Mouse (Mus musculus) liver, adult 2 months (tissue): Measurements from ENCODE around the gene Mrps6. TPM values are rescaled to one million over a fixed set of nuclear protein-coding genes. Genes with fewer than 3 reads are reported as not detected.

Experiments
- DNase-seq: peaks from one replicate; pipeline ENCODE4 v3.0.0-alpha.2; 2011; ENCODE audit warnings: low read depth, low spot score; ENCODE audit errors: extremely low read depth
- H3K27ac ChIP-seq: fragments of 200-500 bp; replicated peaks from 2 replicates; pipeline ENCODE4 v1.5.1; 2012; ENCODE audit warnings: low read depth, mild to moderate bottlenecking, control low read depth, inconsistent platforms, low read length; ENCODE audit not compliant: insufficient read depth
- H3K27me3 ChIP-seq: fragments of 200-500 bp; 2 replicates; pipeline ENCODE4 v1.6.1; 2012; ENCODE audit warnings: mild to moderate bottlenecking, moderate library complexity, low read length, inconsistent platforms; ENCODE audit not compliant: control insufficient read depth, insufficient read depth
- H3K36me3 ChIP-seq: fragments of 200-500 bp; 2 replicates; pipeline ENCODE4 v1.6.1; 2012; ENCODE audit warnings: low read length, inconsistent platforms; ENCODE audit not compliant: control insufficient read depth, insufficient read depth
- H3K4me1 ChIP-seq: fragments of 200-500 bp; 2 replicates; pipeline ENCODE4 v1.6.1; 2011; ENCODE audit warnings: low read length; ENCODE audit not compliant: control insufficient read depth, insufficient read depth
- H3K4me3 ChIP-seq: fragments of 200-500 bp; 2 replicates; pipeline ENCODE4 v1.5.1; 2011; ENCODE audit warnings: low read depth, mild to moderate bottlenecking, control low read depth, low read length, moderate library complexity; ENCODE audit not compliant: insufficient read depth
- H3K79me2 ChIP-seq: fragments of 200-500 bp; 2 replicates; pipeline ENCODE4 v1.6.1; 2012; ENCODE audit warnings: inconsistent platforms, mild to moderate bottlenecking, low read length, moderate library complexity; ENCODE audit not compliant: control insufficient read depth, insufficient read depth
- H3K9ac ChIP-seq: fragments of 200-500 bp; 2 replicates; pipeline ENCODE4 v1.6.1; 2012; ENCODE audit warnings: low read depth, mild to moderate bottlenecking, control low read depth, inconsistent platforms, low read length
- CTCF ChIP-seq: fragments of 200-500 bp; IDR thresholded peaks from 2 replicates; pipeline ENCODE4 v1.5.1; 2011; ENCODE audit warnings: low read depth, low read length, control low read depth
- POLR2A ChIP-seq: fragments of 200-500 bp; IDR thresholded peaks from 2 replicates; pipeline ENCODE4 v1.6.1; 2011; ENCODE audit warnings: low read length, control low read depth; ENCODE audit not compliant: insufficient read depth; ENCODE audit errors: extremely low read depth
- WGBS: fragments of 180-500 bp; shearing (Covaris S2); methylation state at CpG from one replicate; pipeline ENCODE4 v1.1.7; 2018; 5-methylcytosine and 5-hydroxymethylcytosine counted together
- polyA plus RNA-seq: library from polyadenylated mRNA; depleted of rRNA; stranded (reverse); fragments of >200 nt; gene quantifications from 2 replicates; pipeline ENCODE4 v1.2.3, GENCODE M21; 2012; rRNA removed
- total RNA-seq: library from RNA; depleted of rRNA; stranded (reverse); fragments of >200 nt; gene quantifications from 2 replicates; pipeline ENCODE4 v1.2.3, GENCODE M21; 2014; rRNA removed

Mrps6 gene
- total and polyA plus RNA-seq, 2 experiments, result 6.1 to 11.7 TPM

DNA sequence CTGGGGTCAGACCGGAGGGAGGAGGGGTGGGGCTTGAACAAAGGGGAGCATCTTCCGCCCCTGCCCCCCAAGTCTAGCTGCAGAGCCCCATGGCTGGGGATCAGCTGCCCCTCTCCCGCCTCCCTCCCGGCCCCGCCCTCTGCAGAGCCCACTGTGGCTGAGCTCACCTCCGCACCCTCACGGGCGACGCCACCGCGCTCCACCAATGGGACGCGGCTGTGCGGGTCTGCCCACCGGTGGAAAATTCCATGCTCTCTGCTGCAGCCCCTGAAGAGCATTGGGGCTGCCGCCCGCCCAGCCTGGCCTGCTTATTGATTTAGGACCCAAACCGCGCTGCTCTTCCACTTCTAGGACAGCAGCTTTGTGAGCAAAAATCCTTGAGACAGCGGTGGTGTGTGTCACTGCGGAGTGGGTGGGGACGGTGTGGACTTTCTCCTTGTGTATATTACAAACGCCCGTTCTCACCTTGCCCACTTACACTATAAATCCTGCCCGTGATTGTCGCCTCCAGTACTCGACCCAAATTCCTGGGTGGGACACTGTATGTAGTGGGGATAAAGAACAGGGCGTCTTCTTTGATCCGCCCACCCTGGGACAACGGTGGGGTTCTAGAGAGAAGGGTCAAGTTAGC lies 100.5 kb downstream of the Mrps6 start:
- WGBS, result 4% methylated on average over 30 of the region's 30 CpGs
- TF ChIP-seq POLR2A (no peak), CTCF (no peak)
- peak; percentile 37 for DNase-seq
- no peaks in the 10 kb centered on the region for H3K36me3 ChIP-seq
- H3K4me1 ChIP-seq, result peaks cover 3% of the 10 kb centered on the region
- no peaks in the 10 kb centered on the region for H3K27me3 ChIP-seq
- H3K4me3 ChIP-seq, result peak overlapping the region; percentile 53
- H3K27ac ChIP-seq, result peak overlapping the region; percentile 61
- H3K9ac ChIP-seq, result peak overlapping the region; percentile 53
- no peaks in the 10 kb centered on the region for H3K79me2 ChIP-seq

DNA sequence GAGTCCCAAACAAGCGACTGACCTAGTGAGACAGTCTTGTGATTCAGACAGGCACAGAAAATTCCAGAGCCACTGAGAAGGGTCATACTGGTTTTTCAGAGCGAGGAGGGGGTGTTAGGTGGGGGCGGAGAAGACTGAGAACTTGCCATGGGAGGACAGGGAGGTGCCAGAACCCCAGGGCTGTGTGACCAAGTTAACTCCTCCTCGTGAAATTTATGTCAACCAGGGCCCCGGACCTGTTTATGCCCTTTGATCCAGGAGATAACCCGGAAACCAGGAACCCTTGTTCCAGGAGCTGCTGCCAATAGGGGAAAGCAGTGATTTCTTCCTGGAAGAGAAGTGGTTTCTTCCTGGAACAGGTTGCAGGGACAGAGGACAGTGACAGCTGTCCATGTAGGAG lies 101.0 kb downstream of the Mrps6 start:
- 11% methylated on average over 6 of the region's 6 CpGs for WGBS
- no peak overlapping the region for H3K4me3 ChIP-seq
- H3K4me1 ChIP-seq, result peaks cover 3% of the 10 kb centered on the region
- TF ChIP-seq POLR2A (no peak), CTCF (no peak)
- H3K79me2 ChIP-seq, result no peaks in the 10 kb centered on the region
- no peaks in the 10 kb centered on the region for H3K36me3 ChIP-seq
- DNase-seq, result peak; percentile 37
- peak overlapping the region; percentile 61 for H3K27ac ChIP-seq
- no peaks in the 10 kb centered on the region for H3K27me3 ChIP-seq
- peak overlapping the region; percentile 53 for H3K9ac ChIP-seq

Other genes starting within 250 kb of the Mrps6 start
- gene Gm49711, start within 50 bp of the Mrps6 start, total RNA-seq, result not detected in 2 replicates
- not detected in 2 replicates for gene Gm49711, start within 50 bp of the Mrps6 start, polyA plus RNA-seq
- 3.8 and 5.2 TPM in 2 replicates for gene Slc5a3, start 52 bp downstream of the Mrps6 start, total RNA-seq
- 0.42 and 0.53 TPM in 2 replicates for gene Slc5a3, start 52 bp downstream of the Mrps6 start, polyA plus RNA-seq
- gene Kcne2, start 234.1 kb downstream of the Mrps6 start, total RNA-seq, result not detected in 2 replicates
- not detected in 2 replicates for gene Kcne2, start 234.1 kb downstream of the Mrps6 start, polyA plus RNA-seq
- 17.4 and 22.3 TPM in 2 replicates for gene Smim11, start 243.0 kb downstream of the Mrps6 start, total RNA-seq
- 13.6 and 19.2 TPM in 2 replicates for gene Smim11, start 243.0 kb downstream of the Mrps6 start, polyA plus RNA-seq